Mouse (Mus musculus) lung, postnatal 0 days (tissue): ENCODE measurements around the gene Orai1. TPM values are rescaled to one million over a fixed set of nuclear protein-coding genes. Genes with fewer than 3 reads are reported as not detected.
"Not testable (repeated sequence)": the region's sequence is repeated elsewhere in the genome, so short reads cannot be mapped to it uniquely, and the experiment has no call there.

Experiments
- ATAC-seq: fragments of 200-750 bp; cut with Nextera tagmentation; 2 replicates; pipeline ENCODE4 v1.8.0; 2017; ENCODE audit warnings: moderate library complexity
- DNase-seq: peaks from one replicate; pipeline ENCODE4 v3.0.0-alpha.2; 2016; ENCODE audit warnings: low spot score
- H3K27ac ChIP-seq: fragments of 300-500 bp; sonication (generic); 2 replicates; pipeline ENCODE4 v1.5.1; 2014; ENCODE audit warnings: antibody characterized with exemption, mild to moderate bottlenecking, low read length, mixed read lengths
- H3K27me3 ChIP-seq: fragments of 300-500 bp; sonication (generic); replicated peaks from 2 replicates; pipeline ENCODE4 v1.6.1; 2014; ENCODE audit warnings: low read length, mixed read lengths; ENCODE audit not compliant: insufficient read depth
- H3K36me3 ChIP-seq: fragments of 300-500 bp; sonication (generic); 2 replicates; pipeline ENCODE4 v1.6.1; 2014; ENCODE audit warnings: low read length, mixed read lengths; ENCODE audit not compliant: insufficient read depth
- H3K4me1 ChIP-seq: fragments of 300-500 bp; sonication (generic); 2 replicates; pipeline ENCODE4 v1.6.1; 2014; ENCODE audit warnings: antibody characterized with exemption, low read depth, low read length, mixed read lengths; ENCODE audit not compliant: insufficient read depth
- H3K4me2 ChIP-seq: fragments of 300-500 bp; sonication (generic); replicated peaks from 2 replicates; pipeline ENCODE4 v1.6.1; 2014; ENCODE audit warnings: low read depth, mild to moderate bottlenecking, low read length, moderate library complexity, mixed read lengths
- H3K4me3 ChIP-seq: fragments of 300-500 bp; sonication (generic); 2 replicates; pipeline ENCODE4 v1.5.1; 2014; ENCODE audit warnings: low read depth, low read length
- H3K9ac ChIP-seq: fragments of 300-500 bp; sonication (generic); replicated peaks from 2 replicates; pipeline ENCODE4 v1.6.1; 2014; ENCODE audit warnings: low read depth, mild to moderate bottlenecking
- H3K9me3 ChIP-seq: fragments of 300-500 bp; sonication (generic); 2 replicates; pipeline ENCODE4 v1.6.1; 2016; ENCODE audit warnings: low read length, mixed read lengths
- CTCF ChIP-seq: IDR thresholded peaks from 2 replicates; pipeline ENCODE4 v1.5.1; 2016; ENCODE audit warnings: antibody characterized with exemption, mild to moderate bottlenecking
- EP300 ChIP-seq: IDR thresholded peaks from 2 replicates; pipeline ENCODE4 v1.6.1; 2016; ENCODE audit warnings: antibody characterized with exemption, mild to moderate bottlenecking, control low read depth
- WGBS: fragments of 180-500 bp; shearing (Covaris S2); extraction: QIAGEN DNeasy Blood & Tissue Kit; methylation state at CpG from one replicate; pipeline ENCODE4 v1.1.7; 2014; 5-methylcytosine and 5-hydroxymethylcytosine counted together
- polyA plus RNA-seq: library from polyadenylated mRNA; unstranded; fragments of >200 nt; fragmentation: Nextera tagmentation; extraction: Ambion mirVana; gene quantifications from 2 replicates; pipeline ENCODE4 v1.2.1, GENCODE M21; 2015

Orai1 gene
- polyA plus RNA-seq, 1 experiment from 2014 or later, result 55.2 TPM

DNA sequence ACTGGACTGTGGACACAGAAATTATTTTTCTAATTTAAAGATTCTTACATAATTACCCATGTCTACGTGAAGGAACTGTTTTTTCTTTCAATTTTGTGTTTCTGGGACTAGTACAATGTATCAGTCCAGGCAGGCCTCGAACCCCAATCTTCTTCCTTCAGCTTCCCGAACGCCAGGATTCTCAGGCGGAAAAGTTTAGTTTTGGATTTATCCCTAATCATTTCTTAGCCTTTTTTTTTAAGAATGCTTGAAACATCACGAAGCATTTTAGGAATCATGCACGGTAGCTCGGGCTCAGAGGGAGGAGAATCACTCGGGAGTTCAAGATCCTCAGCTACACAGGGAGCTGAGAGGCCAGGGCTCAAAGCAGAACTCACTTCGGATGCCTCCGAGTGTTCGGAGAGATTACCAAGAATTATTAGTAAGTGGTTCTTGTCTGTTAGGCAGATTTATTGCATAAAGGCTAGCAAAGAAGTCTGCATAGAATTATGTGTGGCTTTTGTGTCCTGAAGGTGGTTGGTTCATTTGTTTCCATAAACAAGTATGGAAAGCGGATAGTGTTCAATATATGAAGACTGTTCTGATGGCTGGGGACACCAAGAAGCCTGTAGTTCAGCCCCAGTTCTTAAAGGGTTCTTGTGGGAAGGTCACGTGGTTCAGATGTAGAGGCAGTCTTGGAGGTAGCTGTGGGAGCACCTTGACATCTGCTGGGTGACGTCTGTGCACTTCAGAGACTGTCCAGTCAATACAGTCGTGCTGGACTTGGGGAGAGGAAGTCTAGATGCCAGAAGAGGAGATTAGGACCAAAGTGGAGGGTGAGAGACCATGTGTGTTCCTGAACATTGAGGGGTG lies 43.6 kb downstream of the Orai1 start:
- DNase-seq (no peak), ATAC-seq (no peak)
- Histone ChIP-seq H3K27me3 (no peaks in the 10 kb centered on the region), H3K27ac (peak overlapping the region; percentile 63), H3K4me3 (peak overlapping the region; percentile 36), H3K4me2 (peak overlapping the region; percentile 40), H3K9me3 (no peaks in the 10 kb centered on the region), H3K36me3 (no peaks in the 10 kb centered on the region), H3K4me1 (peaks cover 4% of the 10 kb centered on the region; the same call in 1 of the 2 replicates), H3K9ac (no peak overlapping the region)
- 31% methylated on average over 16 of the region's 16 CpGs for WGBS
- TF ChIP-seq CTCF, result no peak

DNA sequence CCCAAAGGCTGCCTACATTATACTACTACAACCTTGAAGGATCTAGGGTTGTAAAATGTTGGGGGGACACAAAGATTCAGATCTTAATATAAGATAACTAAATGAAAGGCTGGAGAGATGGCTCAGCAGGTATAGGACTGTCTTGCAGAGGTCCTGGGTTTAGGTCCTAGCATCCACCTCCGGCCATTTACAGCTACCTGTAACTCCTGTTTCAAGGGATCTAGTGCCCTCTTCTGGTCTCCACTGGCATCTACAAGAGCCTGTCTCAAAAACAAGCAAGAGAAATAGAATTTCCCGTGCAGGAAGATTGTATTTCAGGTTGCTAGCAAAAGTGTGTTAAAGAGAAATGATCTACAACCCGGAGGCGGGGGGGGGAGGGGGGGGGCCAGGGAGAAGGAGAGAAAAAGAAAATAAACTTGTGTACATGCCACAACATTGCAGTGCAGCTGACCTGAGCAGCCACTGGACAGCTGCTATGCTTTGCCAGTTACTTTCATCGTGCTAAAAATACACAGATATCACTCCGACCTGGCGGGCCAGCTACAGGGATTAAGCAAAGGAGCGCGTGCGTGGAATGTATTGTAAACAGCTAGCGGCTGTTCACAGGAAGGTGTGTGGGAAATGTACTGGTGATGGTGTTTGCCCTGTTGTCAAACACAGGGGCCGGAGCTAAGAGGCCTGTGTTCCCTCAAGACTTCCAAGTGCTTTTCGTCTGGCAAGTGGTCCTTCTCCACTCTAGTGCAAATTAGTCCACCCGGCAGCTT lies 45.1 kb downstream of the Orai1 start:
- ATAC-seq (peak; percentile 37; the same call in 1 of the 2 replicates), DNase-seq (peak; percentile 84)
- WGBS, result 10% methylated on average over 14 of the region's 14 CpGs
- Histone ChIP-seq H3K4me3 (no peak overlapping the region), H3K9me3 (no peaks in the 10 kb centered on the region), H3K4me2 (peak overlapping the region; percentile 25; the same call in 1 of the 2 replicates), H3K36me3 (no peaks in the 10 kb centered on the region), H3K27ac (peak overlapping the region; percentile 60), H3K9ac (no peak overlapping the region), H3K27me3 (no peaks in the 10 kb centered on the region), H3K4me1 (peaks cover 4% of the 10 kb centered on the region; the same call in 1 of the 2 replicates)
- TF ChIP-seq EP300, result no peak
- TF ChIP-seq CTCF, result peak; percentile 76

GRCm38 (mm10) chr5:123060706-123061401 lies 46.0 kb downstream of the Orai1 start:
- Histone ChIP-seq H3K27me3 (no peaks in the 10 kb centered on the region), H3K9me3 (no peaks in the 10 kb centered on the region), H3K4me2 (peak overlapping the region; percentile 25), H3K27ac (peak overlapping the region; percentile 60; the same call in 1 of the 2 replicates), H3K36me3 (no peaks in the 10 kb centered on the region), H3K9ac (no peak overlapping the region), H3K4me3 (no peak overlapping the region), H3K4me1 (peaks cover 4% of the 10 kb centered on the region; the same call in 1 of the 2 replicates)
- no peak for TF ChIP-seq EP300
- no peak for TF ChIP-seq CTCF
- ATAC-seq (no peak), DNase-seq (peak; percentile 44)
- WGBS, result 58% methylated on average over 9 of the region's 9 CpGs

DNA sequence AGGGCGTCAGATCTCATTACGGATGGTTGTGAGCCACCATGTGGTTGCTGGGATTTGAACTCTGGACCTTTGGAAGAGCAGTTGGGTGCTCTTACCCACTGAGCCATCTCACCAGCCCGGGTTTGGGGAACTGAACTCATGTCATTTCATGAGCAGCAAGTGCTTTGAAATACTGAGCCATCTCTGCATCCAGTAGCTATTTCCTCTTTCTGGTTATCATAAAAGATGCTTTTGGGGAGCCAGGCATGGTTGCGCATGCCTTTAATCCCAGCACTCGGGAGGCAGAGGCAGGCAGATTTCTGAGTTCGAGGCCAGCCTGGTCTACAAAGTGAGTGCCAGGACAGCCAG lies 46.5 kb downstream of the Orai1 start:
- H3K9me3 ChIP-seq, DNase-seq, H3K36me3 ChIP-seq, H3K27ac ChIP-seq, ATAC-seq, H3K4me3 ChIP-seq, H3K4me1 ChIP-seq, H3K9ac ChIP-seq, H3K27me3 ChIP-seq, H3K4me2 ChIP-seq: not testable (repeated sequence)
- WGBS, result 69% methylated on average over 5 of the region's 6 CpGs

DNA sequence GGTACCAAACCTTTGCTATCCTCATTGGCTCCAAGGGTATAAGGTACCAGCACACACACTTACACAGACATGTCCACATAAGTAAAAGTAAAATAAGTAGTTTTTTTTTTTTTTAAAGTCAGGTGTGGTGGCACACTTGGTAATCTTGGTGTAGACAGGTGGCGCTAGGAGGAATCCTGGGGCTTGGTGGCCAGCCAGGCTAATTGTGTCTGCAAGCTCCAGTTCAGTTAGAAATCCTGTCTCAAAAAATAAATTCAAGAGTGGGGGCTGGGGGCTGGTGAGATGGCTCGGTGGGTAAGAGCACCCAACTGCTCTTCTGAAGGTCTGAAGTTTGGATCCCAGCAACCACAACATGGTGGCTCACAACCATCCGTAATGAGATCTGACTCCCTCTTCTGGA lies 48.3 kb downstream of the Orai1 start:
- H3K27ac ChIP-seq, result no peak overlapping the region
- WGBS, result 92% methylated on average over 3 of the region's 3 CpGs
- H3K36me3 ChIP-seq, result no peaks in the 10 kb centered on the region
- H3K9me3 ChIP-seq, result no peaks in the 10 kb centered on the region
- no peak for TF ChIP-seq CTCF
- no peak for TF ChIP-seq EP300
- H3K4me1 ChIP-seq, result peaks cover 4% of the 10 kb centered on the region; the same call in 1 of the 2 replicates
- no peaks in the 10 kb centered on the region for H3K27me3 ChIP-seq
- no peak overlapping the region for H3K9ac ChIP-seq
- ATAC-seq, result no peak
- H3K4me2 ChIP-seq, result no peak overlapping the region
- H3K4me3 ChIP-seq, result no peak overlapping the region
- no peak for DNase-seq

DNA sequence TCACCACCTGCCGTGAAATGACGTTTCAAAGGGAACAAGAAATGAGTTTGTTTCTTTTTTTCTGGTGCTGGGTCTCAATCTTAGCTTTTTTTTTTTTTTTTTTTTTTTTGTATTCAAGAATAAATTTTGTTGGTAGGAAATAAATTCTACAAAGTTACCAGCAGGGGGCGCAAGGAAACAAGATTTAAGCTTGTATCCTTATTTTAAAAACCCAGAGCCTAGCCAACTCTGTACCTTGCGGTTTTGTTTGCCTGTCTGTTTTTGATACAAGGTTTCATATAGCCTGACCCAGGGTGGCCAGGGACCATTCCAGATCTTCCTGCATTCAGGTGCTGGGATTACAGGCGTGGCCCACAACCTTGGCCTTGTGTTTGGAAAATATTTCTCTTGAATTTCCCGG lies 49.3 kb downstream of the Orai1 start:
- ATAC-seq (no peak), DNase-seq (peak; percentile 94)
- Histone ChIP-seq H3K27me3 (no peaks in the 10 kb centered on the region), H3K4me1 (peaks cover 4% of the 10 kb centered on the region; the same call in 1 of the 2 replicates), H3K9me3 (no peaks in the 10 kb centered on the region), H3K4me2 (no peak overlapping the region), H3K9ac (no peak overlapping the region), H3K36me3 (no peaks in the 10 kb centered on the region), H3K4me3 (no peak overlapping the region), H3K27ac (no peak overlapping the region)
- TF ChIP-seq EP300 (no peak), CTCF (peak; percentile 60)
- 25% methylated on average over 6 of the region's 6 CpGs for WGBS
